Mouse (Mus musculus) left cerebral cortex, postnatal 4 days (tissue): ENCODE results near the gene Mat2b. TPM values are rescaled to one million over a fixed set of nuclear protein-coding genes. Genes with fewer than 3 reads are reported as not detected.
"Not testable (repeated sequence)": the region's sequence is repeated elsewhere in the genome, so short reads cannot be mapped to it uniquely, and the experiment has no call there.

Experiments used
- DNase-seq: peaks from one replicate; pipeline ENCODE4 v3.0.0-alpha.2; 2022
- intact Hi-C: fragments of 180-260 bp; cut with DNase I; formaldehyde crosslinking; loops from one replicate; pipeline ENCODE4 v1.15.1; 2025
- total RNA-seq, 2 experiments: library from RNA; stranded (reverse); gene quantifications; 2 replicates each; pipeline ENCODE4 v1.2.3; 2021

The Mat2b gene
- total RNA-seq, result 10 to 100 TPM; 56.9 to 61.3 TPM

DNA sequence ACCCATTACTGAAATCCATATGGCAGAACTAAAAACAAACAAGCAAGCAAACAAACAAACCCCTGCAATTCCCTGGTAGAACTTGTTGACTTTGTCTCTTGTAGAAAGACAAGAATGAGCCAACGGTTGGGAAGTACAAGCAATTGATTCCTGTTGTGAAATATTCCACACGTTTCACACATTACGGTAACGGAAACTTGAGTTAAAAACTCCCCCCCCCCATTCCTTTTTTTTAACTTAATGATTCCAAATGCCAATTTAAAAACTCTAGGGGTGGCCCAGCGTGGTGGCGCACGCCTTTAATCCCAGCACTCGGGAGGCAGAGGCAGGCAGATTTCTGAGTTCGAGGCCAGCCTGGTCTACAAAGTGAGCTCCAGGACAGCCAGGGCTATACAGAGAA lies at the start of gene Mat2b:
Mat2b (minus strand) TSS at position 101 of the 400 bp plus-strand sequence.
- intact Hi-C loops, result no loop called here
- no peak for DNase-seq

DNA sequence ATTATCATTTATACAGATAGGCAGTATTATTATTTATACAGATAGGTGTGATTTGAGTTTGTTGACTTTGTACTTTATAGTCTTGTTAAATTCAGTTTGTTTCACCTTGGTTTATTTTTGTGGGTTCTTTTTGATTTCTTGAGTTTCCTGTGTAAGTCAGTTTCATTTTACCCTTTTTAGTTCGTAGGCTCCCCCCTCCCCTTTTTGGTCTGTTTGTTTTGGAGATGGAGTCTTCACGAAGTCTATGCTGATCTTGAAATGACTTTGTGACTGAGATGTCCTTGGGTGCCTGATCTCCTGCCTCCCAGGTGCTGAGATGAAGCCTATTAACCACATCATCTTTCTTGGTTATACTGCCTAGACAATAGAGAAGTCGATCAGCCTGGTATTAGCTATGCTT lies 49.3 kb upstream of the Mat2b start:
- intact Hi-C loops, result no loop called here
- DNase-seq, result no peak

DNA sequence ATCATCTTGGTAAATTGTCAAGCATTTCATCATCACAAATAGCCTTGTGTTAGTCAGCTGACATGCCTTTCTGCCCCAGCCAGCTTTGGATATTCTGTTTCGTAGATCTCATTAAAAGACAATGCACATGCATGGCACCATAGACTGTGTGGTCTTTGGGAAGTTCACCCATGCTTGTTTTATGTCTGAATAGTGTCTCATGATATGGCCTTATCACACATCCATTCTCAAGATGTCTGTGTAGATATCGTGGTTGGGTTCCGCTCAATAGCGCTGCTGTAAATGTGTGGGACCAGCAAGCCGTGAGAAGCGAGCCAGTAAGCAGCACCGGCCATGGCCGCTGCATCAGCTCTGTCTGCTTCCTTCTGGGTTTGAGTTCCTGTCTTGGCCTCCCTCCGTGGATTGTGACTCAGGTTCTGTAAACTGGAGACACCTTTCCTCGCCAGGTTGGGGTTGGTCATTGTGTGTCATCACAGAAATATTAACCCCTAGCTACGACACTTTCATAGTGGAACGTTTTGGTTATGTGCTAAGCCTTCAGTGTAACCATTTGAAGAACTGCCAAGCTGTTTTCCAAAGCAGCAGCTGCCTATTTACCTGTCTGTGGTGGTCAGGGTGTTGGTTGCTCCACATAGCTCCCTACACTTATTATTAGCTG lies 46.7 kb upstream of the Mat2b start:
- intact Hi-C loops, result no loop called here
- no peak for DNase-seq

DNA sequence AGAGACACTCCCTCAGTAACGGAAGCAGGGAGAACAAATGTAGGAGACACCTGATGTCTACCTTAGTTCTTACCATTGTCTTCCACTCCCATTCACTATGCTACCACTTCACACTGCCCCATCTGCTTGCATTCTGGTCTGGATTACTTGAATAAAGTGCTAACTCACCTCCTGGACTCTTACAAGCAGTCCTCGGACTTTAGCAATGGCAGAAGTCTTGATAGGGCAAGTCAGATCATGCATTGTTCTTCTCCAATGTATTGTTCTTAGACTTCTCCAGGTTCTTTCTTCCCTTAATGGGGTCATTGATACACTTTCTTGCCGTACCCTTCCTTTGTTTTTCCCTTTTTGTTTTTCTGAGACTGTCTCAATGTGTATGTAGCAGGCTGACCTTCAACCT lies 42.4 kb upstream of the Mat2b start:
- intact Hi-C loops, result no loop called here
- no peak for DNase-seq

DNA sequence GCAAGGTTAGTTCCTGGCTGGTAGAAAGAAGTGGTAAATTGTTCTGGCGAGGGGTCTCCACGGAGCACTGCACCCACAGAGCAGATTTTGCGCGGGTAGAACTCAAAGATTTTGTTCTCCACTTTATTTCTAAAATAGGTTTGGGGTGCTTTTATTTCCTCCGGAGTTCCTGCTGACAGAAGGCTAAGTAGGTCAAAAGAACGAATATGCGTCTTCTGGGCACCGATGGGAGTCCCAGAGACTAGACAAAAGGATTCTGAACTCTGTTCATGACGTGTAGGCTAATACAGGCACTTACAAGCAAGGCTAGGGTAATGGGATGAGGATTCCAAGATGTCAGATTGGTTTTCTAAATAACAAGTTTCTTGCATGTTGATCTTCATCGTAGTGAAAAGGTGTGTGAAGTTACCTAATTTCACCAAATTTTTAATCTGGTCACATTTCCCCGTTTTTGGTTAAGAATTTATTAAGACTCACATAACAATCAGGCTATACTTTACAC lies 39.3 kb upstream of the Mat2b start:
- DNase-seq, result no peak
- intact Hi-C loops, result no loop called here

DNA sequence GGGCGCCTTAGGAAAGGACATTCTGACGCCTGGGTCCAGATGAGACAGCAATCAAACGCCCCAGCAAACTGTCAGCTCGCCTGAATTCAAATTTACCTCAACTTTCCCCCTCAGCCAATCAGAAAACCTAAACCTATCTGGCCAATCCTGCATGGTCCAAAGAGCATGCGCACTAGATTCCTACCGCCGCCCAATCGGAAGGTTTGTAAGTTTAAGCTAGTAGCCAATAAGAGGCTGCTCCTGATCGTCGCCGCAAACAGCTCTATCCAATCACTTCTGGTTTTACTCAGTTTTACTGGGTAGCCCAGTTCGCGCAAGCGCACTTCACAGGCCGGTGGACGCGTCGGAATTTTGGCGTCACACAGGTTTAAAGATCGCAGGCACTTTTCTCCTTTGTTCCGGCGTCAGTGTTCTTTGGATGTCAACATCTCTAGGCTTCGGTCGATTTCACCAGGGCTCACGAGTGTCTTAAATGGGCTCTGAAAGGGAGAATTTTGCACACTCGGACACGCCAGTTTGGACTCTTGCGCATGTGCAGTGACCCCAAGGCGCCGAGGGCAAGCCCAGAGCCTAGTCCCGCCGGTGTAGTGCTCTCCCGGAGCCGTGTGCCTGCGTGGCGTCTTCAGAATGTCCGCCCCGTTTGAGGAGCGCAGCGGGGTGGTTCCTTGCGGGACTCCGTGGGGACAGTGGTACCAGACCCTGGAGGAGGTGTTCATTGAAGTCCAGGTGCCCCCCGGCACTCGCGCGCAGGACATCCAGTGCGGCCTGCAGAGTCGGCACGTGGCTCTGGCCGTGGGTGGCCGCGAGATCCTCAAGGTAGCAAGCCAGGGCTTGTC lies 38.6 kb upstream of the Mat2b start, which contains the start of the genes Hmmr and Nudcd2:
Hmmr (minus strand) TSS at position 84 of the 836 bp plus-strand sequence.
Nudcd2 (plus strand) TSS at position 329 of the 836 bp plus-strand sequence.
- intact Hi-C loops, result no loop called here
- peak; percentile 94 for DNase-seq

DNA sequence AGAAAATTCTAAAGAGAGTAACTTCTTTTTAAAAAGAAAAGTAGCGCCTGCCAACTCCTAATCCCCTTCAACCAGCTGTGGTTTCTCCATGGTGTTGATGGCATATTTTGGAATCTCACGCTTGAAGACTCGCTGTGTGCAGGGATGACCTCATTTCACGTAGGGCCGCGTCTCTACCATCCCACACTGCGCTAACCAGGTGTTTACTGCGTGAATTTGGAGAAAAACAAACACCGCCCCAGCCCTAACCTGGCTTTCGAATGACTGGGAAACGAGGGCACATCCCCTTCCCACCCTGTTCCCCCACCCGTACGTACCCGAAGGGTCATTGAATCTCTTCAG lies 38.0 kb upstream of the Mat2b start:
- intact Hi-C loops, result no loop called here
- DNase-seq, result no peak

DNA sequence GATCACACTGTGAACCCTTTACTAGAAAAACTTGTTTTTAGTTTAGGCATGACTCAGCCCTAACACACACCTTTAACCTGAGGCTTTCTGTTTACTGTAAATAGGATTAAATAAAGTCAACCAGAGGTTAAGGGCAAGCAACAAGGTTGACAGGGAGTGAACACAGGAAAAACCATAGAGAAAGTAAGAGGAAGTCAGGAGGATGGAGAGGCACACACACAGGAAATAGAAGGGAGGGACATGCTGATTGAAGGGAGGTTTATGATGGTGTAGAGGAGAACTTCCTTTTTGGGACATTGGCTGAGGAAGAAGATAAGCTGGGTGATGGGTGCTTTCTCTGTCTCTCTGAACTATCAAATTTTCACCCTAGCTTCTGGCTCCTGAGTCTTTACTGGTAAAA lies 23.3 kb upstream of the Mat2b start:
- intact Hi-C loops, result no loop called here
- DNase-seq, result no peak

DNA sequence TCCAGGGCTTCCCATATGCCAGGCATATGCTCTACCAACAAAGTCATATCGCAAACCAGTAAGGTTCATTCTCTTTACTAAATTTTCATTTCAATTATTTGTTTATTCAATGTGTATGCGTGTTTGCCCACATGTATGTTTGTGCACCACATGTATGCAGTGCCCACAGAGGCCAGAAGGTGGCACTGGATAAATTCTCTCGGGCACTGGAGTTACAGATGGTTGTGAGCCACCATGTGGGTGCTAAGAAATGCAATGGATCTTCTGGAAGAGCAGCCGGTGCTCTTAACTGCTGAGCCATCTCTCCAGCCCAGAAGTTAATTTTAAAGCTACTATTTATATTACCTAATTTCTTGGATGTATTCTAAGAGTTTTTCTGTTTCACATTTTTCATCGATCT lies 20.5 kb upstream of the Mat2b start:
- DNase-seq, result no peak
- intact Hi-C loops, result no loop called here

DNA sequence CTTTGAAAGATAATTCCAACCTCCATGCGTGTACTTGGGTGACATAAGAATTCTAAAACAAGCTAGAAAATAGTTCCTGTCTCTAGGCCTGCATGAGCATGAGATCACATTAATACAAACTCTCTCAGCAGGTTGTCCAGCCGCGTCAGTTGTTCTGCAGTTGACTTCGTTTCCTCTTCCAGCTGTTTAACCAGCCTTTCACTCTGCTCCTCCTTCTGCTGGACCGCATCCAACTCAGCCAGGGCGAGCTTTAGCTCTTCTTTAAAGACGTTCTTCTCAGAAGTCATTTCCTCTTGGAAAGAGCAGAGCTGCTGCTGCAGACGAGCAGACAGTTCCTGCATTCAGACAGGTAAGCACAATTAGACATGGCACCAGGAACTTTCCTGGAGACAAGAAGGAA lies 18.9 kb upstream of the Mat2b start:
- DNase-seq, result no peak
- intact Hi-C loops, result no loop called here

DNA sequence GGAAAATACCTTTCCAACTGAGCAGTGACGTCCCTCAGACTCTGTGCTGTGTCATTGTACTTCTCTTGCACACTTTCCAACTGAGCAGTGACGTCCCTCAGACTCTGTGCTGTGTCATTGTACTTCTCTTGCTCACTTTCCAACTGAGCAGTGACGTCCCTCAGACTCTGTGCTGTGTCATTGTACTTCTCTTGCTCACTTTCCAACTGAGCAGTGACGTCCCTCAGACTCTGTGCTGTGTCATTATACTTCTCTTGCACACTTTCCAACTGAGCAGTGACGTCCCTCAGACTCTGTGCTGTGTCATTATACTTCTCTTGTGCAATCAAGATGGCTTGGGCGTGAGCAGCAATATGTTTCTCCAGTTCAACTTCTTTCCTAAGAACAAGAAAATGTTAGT lies 14.9 kb upstream of the Mat2b start:
- intact Hi-C loops, DNase-seq: not testable (repeated sequence)

DNA sequence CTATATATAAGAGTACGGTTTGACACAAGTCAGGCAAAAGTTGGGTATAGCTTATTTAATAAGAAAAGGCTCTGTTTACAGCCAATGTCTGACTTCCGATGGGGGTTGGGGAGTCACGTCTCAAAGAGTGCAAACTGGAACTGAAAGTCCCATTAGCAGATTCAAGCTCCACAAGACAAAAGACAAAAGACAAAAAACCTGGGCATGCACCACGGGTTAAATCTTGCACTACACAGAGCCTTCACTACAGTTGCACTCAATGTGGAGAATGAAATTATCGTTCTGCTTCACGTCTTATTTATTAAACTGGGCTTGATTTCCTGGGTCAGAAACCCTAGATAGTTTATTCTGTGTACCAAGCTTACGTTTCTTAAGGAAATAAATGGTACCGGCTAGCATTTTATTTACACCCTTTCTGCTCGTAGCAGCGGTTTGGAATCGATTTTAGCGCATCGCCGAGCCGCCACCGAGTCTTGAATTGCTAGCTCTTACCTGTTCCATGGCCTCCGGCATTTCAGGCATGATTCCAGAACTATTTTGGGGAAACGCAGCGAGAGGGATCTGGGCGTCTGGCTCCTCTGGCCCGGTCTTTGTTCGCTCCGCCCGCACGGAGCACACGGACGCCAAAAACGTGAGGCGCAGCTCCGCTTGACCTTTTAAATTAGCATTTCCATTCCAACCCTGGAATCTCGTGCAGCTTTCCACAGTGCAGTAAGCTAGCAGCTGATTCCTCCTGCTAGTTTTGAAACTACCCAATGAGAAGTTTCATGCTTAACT lies 504 bp downstream of the Mat2b start:
- DNase-seq, result peak; percentile 65
- intact Hi-C loops, result no loop called here

DNA sequence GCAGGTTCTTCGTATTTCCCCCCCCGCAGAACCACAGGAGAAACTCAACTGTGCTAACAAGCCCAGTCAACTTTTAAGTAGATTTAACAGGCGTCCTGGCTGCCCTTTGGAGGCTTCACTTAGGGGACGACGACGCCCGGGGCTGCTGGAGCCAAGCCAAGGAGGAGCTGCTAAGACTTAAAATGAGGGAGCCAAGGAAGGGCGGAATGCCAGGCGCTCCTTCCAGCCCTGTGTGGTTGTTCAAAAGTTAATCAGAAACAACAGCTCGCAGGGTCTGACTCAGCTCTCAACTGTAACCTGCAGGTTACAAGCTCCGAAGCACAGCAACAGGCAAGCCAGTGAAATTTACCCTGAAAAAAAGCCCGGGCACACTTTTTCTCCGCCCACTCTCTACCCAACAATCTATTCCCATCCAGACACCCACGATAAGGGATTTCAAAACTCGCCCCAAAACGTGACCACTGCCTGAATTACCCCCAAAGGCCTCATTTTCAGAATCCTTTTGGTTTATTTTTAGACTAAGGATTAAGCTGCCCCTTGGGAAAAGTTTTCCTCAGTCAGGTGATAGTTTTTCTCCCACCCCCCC lies 1.5 kb downstream of the Mat2b start:
- peak; percentile 85 for DNase-seq
- intact Hi-C loops, result no loop called here

DNA sequence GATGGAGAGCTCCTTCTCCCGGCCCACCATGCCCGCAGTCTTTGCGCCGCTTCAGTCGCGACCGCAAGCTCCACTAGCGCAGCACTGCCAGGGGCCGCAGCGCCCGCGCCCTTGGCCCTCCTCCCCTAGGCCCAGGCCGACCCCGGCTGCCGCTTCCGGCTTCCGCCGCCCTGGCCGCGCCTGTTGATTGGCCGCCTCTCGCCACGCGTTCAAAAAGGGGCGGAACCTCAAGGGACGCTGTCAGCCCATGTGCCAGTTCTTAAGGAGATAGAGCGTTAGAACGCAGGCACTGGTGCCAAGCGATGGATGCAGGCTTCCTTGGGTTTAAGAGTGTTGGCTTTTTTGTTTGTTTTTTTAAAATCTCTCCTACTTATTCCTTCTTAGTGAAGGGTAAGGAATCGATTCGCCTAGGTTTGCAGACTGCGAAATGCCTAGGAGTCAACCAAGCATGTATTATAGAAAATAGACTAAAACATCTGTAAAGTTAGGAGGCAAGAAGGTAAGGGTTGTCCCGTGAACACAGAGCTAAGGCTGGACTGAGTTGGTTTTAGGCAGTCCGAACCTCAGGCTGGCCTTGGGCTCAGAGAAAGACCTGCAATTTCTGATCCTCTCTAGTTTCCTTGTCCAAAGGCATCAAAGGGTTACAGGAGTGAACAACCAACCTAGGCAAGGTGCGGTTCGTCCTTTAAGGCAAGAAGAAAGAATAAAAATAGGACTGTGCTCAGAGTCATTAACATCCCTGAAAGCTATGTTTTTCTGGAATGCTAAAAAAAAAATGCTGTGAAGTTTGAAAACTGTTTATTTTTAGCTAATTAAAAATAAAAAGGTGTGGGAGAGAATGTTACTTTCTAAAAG lies 2.3 kb downstream of the Mat2b start:
- intact Hi-C loops, result no loop called here
- peak; percentile 94 for DNase-seq

DNA sequence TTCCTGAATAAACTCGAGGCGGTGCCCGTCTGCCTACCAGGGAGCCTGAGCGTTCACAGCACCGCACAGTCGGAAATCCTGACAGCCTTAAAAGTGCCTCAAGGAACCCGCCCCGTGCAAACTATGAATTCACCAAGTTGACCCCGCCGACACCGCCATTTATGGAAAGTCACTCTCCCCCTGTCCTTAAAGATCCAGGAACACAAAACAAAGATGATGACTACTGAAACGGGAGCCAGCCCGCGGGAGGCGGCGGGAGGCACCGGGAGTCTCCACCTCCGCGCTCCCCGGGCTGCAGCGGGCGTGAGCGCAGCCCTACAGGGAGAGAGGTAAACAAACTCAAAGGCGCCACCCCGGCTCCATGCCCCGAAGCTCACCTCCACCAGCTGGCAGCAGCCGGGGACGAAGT lies 2.9 kb downstream of the Mat2b start:
- no peak for DNase-seq

DNA sequence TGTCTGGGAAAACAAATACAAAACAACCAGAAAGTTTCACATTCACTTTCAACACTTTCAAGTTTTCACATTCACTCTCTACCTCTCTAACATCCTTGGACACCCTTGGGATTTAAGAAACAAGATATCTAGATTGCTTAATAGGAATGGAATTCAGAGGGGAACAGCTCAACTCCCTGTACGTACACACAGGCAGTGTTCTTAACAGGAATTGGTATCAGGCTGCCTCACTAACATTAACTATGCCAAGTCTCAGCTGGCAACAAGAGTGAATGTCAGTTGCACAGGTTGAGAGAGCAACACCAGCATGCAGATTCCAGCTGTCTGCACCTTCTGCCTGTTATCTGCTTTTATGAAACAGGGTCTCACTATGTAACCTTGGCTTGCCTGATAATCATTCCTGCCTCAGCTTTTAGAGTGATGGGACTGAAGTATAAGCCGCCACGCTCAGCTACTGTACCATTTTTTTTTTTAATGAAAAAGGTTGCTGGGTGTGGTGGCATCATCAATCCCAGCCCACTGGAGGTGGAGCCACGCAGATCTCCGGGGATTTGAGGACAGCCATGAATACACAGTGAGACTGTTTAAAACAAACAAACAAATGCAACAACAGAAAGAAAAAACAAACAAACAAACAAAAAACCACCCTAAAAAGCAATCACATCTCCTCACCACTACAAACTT lies 4.4 kb downstream of the Mat2b start:
- no peak for DNase-seq
- intact Hi-C loops, result no loop called here

More for the DNA sequence above, 2.9 kb downstream of the Mat2b start:
- intact Hi-C loops, result no loop called here

DNA sequence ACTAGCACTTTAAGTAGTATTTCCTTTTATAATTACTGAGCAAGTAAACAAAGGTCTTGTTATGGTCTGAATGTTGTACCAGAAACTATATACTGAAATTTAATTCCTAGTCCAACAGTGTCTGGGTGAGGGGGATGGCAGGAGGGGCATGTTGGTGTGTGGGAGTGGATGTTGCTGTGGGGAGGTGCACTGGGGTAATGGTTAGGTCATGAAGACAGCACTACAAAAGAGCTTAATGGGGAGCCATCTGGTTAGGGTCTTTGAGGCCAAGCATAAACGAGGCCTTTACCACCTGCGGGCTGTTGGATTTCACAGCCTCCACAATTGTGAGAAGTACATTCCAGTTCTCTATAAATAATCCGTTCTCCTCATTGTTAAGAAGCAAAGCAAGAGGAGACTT lies 11.7 kb downstream of the Mat2b start:
- intact Hi-C loops, result no loop called here
- DNase-seq, result no peak

DNA sequence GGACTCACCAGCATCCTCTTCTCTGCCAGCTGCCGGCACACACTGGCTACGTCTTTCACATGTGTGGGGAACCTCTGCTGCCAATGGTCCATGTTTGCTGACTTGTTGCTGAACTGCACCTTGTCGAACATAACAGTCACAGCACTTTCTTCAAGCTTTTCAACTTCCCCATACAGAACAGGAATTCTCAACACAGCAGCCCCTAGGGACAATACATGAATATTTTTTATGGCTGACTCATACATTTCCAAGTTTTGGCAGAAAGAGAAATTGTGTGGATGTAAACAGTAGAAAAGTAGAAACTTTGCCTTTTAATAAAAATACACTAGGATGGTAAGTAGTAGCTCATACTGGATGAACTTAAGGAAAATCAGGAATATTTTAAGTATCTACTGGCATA lies 12.5 kb downstream of the Mat2b start:
- DNase-seq, result no peak
- intact Hi-C loops, result no loop called here

DNA sequence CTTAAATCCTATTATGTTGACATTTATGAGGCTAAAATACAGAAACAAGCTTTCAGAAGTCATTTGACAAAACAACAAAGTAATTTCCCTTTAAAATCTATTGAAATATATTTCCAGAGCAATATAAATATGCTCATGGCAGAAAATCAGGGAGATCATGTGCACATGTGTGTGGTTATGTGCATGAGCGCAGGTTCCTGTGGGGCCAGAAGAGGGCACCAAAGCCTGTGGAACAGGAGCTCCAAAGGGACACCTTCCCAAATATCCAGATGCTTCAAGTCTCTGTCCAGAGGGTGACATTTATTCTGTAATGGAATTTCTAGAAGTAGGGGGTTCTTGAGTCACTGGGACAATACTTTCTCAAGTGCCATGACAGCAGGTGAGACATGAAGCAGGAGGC lies 17.8 kb downstream of the Mat2b start:
- DNase-seq, result no peak
- intact Hi-C loops, result no loop called here
